ENCODE assay signal across 17 mouse cellular contexts in genomic region chr8:56328130-56328542, GRCm38 (mm10). TPM values are rescaled to one million over a fixed set of nuclear protein-coding genes. Genes with fewer than 3 reads are reported as not detected.
DNase-seq lines count a peak whose midpoint lies in the region; ATAC-seq and TF ChIP-seq lines count a peak whose summit lies in the region.
"Had no signal": no experiment of that assay in that cellular context is flagged by ENCODE, and none has a peak within 500 bp of the region (broad histone marks: within the 10 kb centered on the region; RNA-seq: fewer than 3 reads in every experiment).

No protein-coding gene starts in this region.

- no peak for TF ChIP-seq EP300 in lung, postnatal 0 days (IDR thresholded peaks at IDR 0.05)

- DNase-seq in hindbrain, embryonic 10.5 days (ENCODE audit: low spot score): peak; percentile 4
- peak; percentile 46 for DNase-seq in lung, postnatal 0 days (ENCODE audit: low spot score)
- no peak for DNase-seq in lung, postnatal 10 days
- DNase-seq in embryonic facial prominence, embryonic 14.5 days (ENCODE audit: low spot score): peak; percentile 84
- DNase-seq in liver, embryonic 11.5 days (ENCODE audit: low spot score): no peak
- DNase-seq in cerebellum, postnatal 36 days: no peak
- DNase-seq: adrenal gland, postnatal 36 days; cerebellum, adult 11-12 months; cerebellum, postnatal 14 days; gastrocnemius, postnatal 36 days; liver; lung, postnatal 4 days; thymus, adult 18-20 months; thymus, postnatal 4 days had no signal

- no peak overlapping the region for H3K27ac ChIP-seq in hindbrain, embryonic 10.5 days
- no peak overlapping the region for H3K27ac ChIP-seq in hindbrain, embryonic 13.5 days
- no peak overlapping the region for H3K27ac ChIP-seq in lung, postnatal 0 days (ENCODE audit: low read length)
- H3K27ac ChIP-seq in embryonic facial prominence, embryonic 14.5 days (replicated peaks; ENCODE audit: low read depth, low read length): peak overlapping the region; percentile 58
- no peak overlapping the region for H3K27ac ChIP-seq in liver, embryonic 11.5 days (ENCODE audit: low read depth, low read length)
- H3K27ac ChIP-seq: forebrain, embryonic 13.5 days had no signal

- no peaks in the 10 kb centered on the region for H3K27me3 ChIP-seq in hindbrain, embryonic 10.5 days (ENCODE audit: insufficient read depth, poor library complexity, severe bottlenecking)
- H3K27me3 ChIP-seq in hindbrain, embryonic 13.5 days: no peaks in the 10 kb centered on the region
- no peaks in the 10 kb centered on the region for H3K27me3 ChIP-seq in lung, postnatal 0 days (replicated peaks; ENCODE audit: insufficient read depth, low read length)
- no peaks in the 10 kb centered on the region for H3K27me3 ChIP-seq in embryonic facial prominence, embryonic 14.5 days (replicated peaks; ENCODE audit: control insufficient read depth, insufficient read depth, low read length)
- H3K27me3 ChIP-seq in liver, embryonic 11.5 days (replicated peaks; ENCODE audit: control insufficient read depth, insufficient read depth, low read length): no peaks in the 10 kb centered on the region
- H3K27me3 ChIP-seq: forebrain, embryonic 13.5 days had no signal

- H3K4me2 ChIP-seq in hindbrain, embryonic 13.5 days: no peak overlapping the region
- no peak overlapping the region for H3K4me2 ChIP-seq in lung, postnatal 0 days (replicated peaks; ENCODE audit: low read depth, low read length)
- H3K4me2 ChIP-seq in embryonic facial prominence, embryonic 14.5 days (ENCODE audit: low read depth, low read length): 0 out of 2 replicates have a peak overlapping the region, but pooled peaks have one; percentile 12
- H3K4me2 ChIP-seq in liver, embryonic 11.5 days: no peak overlapping the region
- H3K4me2 ChIP-seq: forebrain, embryonic 13.5 days had no signal

- no peaks in the 10 kb centered on the region for H3K4me1 ChIP-seq in hindbrain, embryonic 10.5 days (replicated peaks)
- no peaks in the 10 kb centered on the region for H3K4me1 ChIP-seq in hindbrain, embryonic 13.5 days (replicated peaks)
- no peaks in the 10 kb centered on the region for H3K4me1 ChIP-seq in lung, postnatal 0 days (ENCODE audit: insufficient read depth, low read depth, low read length)
- peaks cover 3% of the 10 kb centered on the region; the same call in 1 of the 2 replicates for H3K4me1 ChIP-seq in embryonic facial prominence, embryonic 14.5 days (ENCODE audit: control insufficient read depth, insufficient read depth, low read length)
- H3K4me1 ChIP-seq in liver, embryonic 11.5 days (replicated peaks; ENCODE audit: control insufficient read depth, insufficient read depth, low read length): no peaks in the 10 kb centered on the region
- H3K4me1 ChIP-seq: forebrain, embryonic 13.5 days had no signal

- H3K4me3 ChIP-seq in hindbrain, embryonic 10.5 days: no peak overlapping the region
- H3K4me3 ChIP-seq in hindbrain, embryonic 13.5 days: no peak overlapping the region
- H3K4me3 ChIP-seq in lung, postnatal 0 days (ENCODE audit: low read depth, low read length): no peak overlapping the region
- H3K4me3 ChIP-seq in embryonic facial prominence, embryonic 14.5 days (ENCODE audit: low read depth, low read length): no peak overlapping the region
- no peak overlapping the region for H3K4me3 ChIP-seq in liver, embryonic 11.5 days (ENCODE audit: low read depth, low read length)
- H3K4me3 ChIP-seq: forebrain, embryonic 13.5 days had no signal

- 44% methylated on average over 3 of the region's 3 CpGs for WGBS in hindbrain, embryonic 10.5 days
- 48% methylated on average over 3 of the region's 3 CpGs for WGBS in hindbrain, embryonic 13.5 days
- WGBS in lung, postnatal 0 days: 59% methylated on average over 3 of the region's 3 CpGs
- WGBS in embryonic facial prominence, embryonic 14.5 days: 52% methylated on average over 3 of the region's 3 CpGs
- 76% methylated on average over 3 of the region's 3 CpGs for WGBS in liver, embryonic 11.5 days

- H3K36me3 ChIP-seq in hindbrain, embryonic 10.5 days: no peaks in the 10 kb centered on the region
- no peaks in the 10 kb centered on the region for H3K36me3 ChIP-seq in hindbrain, embryonic 13.5 days
- no peaks in the 10 kb centered on the region for H3K36me3 ChIP-seq in lung, postnatal 0 days (ENCODE audit: insufficient read depth, low read length)
- H3K36me3 ChIP-seq in embryonic facial prominence, embryonic 14.5 days (ENCODE audit: control insufficient read depth, insufficient read depth, low read length): no peaks in the 10 kb centered on the region
- no peaks in the 10 kb centered on the region for H3K36me3 ChIP-seq in liver, embryonic 11.5 days (ENCODE audit: control insufficient read depth, insufficient read depth, low read length)

- H3K9me3 ChIP-seq in hindbrain, embryonic 10.5 days: no peaks in the 10 kb centered on the region
- no peaks in the 10 kb centered on the region for H3K9me3 ChIP-seq in hindbrain, embryonic 13.5 days
- H3K9me3 ChIP-seq in lung, postnatal 0 days (ENCODE audit: low read length): no peaks in the 10 kb centered on the region
- no peaks in the 10 kb centered on the region for H3K9me3 ChIP-seq in embryonic facial prominence, embryonic 14.5 days (ENCODE audit: control insufficient read depth, low read length)
- H3K9me3 ChIP-seq in liver, embryonic 11.5 days (ENCODE audit: control insufficient read depth, low read length): no peaks in the 10 kb centered on the region
- H3K9me3 ChIP-seq: forebrain, embryonic 13.5 days had no signal

- H3K9ac ChIP-seq in hindbrain, embryonic 13.5 days: no peak overlapping the region
- H3K9ac ChIP-seq in lung, postnatal 0 days (replicated peaks; ENCODE audit: low read depth): no peak overlapping the region
- no peak overlapping the region for H3K9ac ChIP-seq in embryonic facial prominence, embryonic 14.5 days (ENCODE audit: low read depth, low read length)
- H3K9ac ChIP-seq in liver, embryonic 11.5 days (ENCODE audit: low read depth, low read length): no peak overlapping the region
- H3K9ac ChIP-seq: forebrain, embryonic 13.5 days had no signal

- ATAC-seq in hindbrain, embryonic 13.5 days (ENCODE audit: low FRiP score): no peak
- no peak for ATAC-seq in lung, postnatal 0 days
- ATAC-seq in embryonic facial prominence, embryonic 14.5 days (ENCODE audit: low read depth): peak; percentile 77
- ATAC-seq in liver, embryonic 11.5 days (replicated peaks; ENCODE audit: low FRiP score): no peak
- ATAC-seq: forebrain, embryonic 13.5 days; intestine, postnatal 0 days had no signal

- no peak for TF ChIP-seq CTCF in lung, postnatal 0 days (IDR thresholded peaks at IDR 0.05)

RNA-seq across cellular contexts. Expression of gene Hpgd, which starts 33.8 kb away (rescaled TPM):
- polyA plus RNA-seq in hindbrain, embryonic 10.5 days (2016; fragmentation: Nextera tagmentation; extraction: Ambion mirVana): 8.1 and 11.9 TPM in 2 replicates
- polyA plus RNA-seq in hindbrain, embryonic 13.5 days (2015; fragmentation: Nextera tagmentation; extraction: Ambion mirVana): 9.7 and 14.4 TPM in 2 replicates
- 216 and 320 TPM in 2 replicates for polyA plus RNA-seq in lung, postnatal 0 days (2015; fragmentation: Nextera tagmentation; extraction: Ambion mirVana)
- polyA plus RNA-seq in embryonic facial prominence, embryonic 14.5 days (2014; fragmentation: Nextera tagmentation; extraction: Ambion mirVana): 32.8 and 36.8 TPM in 2 replicates
- polyA plus RNA-seq in liver, embryonic 11.5 days (2014; fragmentation: Nextera tagmentation; extraction: Ambion mirVana): 28.2 and 32.4 TPM in 2 replicates

Comparison
In these comparisons a context has a peak if more than half of its experiments do, and no peak if none do; other contexts are left out.
1. DNase-seq: peak in hindbrain, embryonic 10.5 days (single experiment), lung, postnatal 0 days (single experiment) and embryonic facial prominence, embryonic 14.5 days (single experiment); none in lung, postnatal 10 days (single experiment), liver, embryonic 11.5 days (single experiment) and cerebellum, postnatal 36 days (0 of 2).